Mouse (Mus musculus) naive thymus-derived CD4-positive, alpha-beta T cell, adult 2 months (primary cell): ENCODE results near the gene Ntpcr.

Experiments
- DNase-seq: peaks from one replicate; pipeline ENCODE4 v3.0.0-alpha.2; 2011; ENCODE audit warnings: low read depth

Ntpcr gene

DNA sequence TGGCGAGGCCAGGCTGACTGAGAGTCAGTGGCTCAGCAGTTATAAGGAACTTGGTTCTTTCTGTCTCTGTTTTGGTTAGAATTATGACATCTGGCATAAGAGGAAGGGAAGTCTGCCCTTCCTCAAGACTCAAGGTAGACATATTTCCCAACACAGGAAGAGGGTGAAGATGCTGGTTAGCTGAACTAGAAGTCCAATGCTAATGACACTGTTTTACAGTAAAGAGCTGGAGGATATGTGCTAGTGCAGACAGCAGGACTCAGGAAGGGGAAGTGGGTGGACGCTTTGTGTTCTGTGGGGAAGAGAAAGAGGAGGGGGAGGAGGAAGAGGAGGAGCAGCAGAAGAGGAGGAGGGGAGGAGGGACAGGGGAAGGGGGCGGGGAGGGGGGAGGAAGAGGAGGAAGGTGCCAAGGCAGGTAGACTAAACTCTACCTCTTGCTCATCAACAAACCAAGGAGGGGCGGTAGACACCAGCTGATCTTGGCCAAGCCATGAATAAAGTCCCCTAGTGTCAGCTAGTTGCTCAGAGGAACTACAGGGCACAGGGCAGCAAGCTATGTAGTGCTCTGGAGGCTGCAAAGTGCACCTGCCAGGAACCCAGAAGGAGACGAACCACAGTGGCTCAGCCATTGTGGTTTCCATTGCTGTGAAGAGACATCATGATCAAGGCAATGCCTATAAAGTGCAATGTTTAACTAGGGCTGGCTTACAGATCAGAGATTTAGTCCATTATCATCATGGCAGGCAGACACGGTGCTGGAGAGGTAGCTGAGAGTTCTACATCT, 4.5 kb upstream of the Ntpcr start:
- peak; percentile 64 for DNase-seq

GRCm38 (mm10) chr8:125726143-125726542, 3.6 kb upstream of the Ntpcr start:
- no peak for DNase-seq

GRCm38 (mm10) chr8:125726986-125727385, 2.8 kb upstream of the Ntpcr start:
- no peak for DNase-seq

- no peak for DNase-seq
Measured at GRCm38 (mm10) chr8:125727797-125728196, 2.0 kb upstream of the Ntpcr start.

- DNase-seq: peak; percentile 78
Measured at GRCm38 (mm10) chr8:125733964-125734956, 4.5 kb downstream of the Ntpcr start.

DNA sequence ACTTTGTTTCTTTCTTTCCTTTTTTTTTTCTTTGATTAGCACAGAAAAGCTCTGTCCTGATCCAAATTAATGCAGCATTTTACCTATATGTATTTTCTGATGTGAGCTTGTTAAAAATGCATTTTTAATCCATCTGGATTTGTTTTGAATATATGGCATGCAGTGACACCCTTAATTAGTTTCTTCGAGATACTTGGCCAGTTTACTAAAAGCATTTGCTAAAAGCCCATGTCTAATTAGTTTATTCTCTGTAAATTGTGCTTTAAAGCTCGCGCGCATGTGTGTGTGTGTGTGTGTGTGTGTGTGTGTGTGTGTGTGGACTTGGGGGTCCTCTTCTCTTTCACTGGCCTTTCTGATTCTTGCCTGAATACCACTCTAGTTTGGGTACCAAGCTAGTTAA, 9.2 kb downstream of the Ntpcr start:
- no peak for DNase-seq

- DNase-seq: no peak
Measured at GRCm38 (mm10) chr8:125740655-125741054, 10.9 kb downstream of the Ntpcr start.

GRCm38 (mm10) chr8:125741377-125741776, 11.6 kb downstream of the Ntpcr start:
- peak; percentile 44 for DNase-seq

- no peak for DNase-seq
Measured at GRCm38 (mm10) chr8:125741855-125742254, 12.1 kb downstream of the Ntpcr start.

- no peak for DNase-seq
Measured at GRCm38 (mm10) chr8:125742406-125742805, 12.6 kb downstream of the Ntpcr start.

DNA sequence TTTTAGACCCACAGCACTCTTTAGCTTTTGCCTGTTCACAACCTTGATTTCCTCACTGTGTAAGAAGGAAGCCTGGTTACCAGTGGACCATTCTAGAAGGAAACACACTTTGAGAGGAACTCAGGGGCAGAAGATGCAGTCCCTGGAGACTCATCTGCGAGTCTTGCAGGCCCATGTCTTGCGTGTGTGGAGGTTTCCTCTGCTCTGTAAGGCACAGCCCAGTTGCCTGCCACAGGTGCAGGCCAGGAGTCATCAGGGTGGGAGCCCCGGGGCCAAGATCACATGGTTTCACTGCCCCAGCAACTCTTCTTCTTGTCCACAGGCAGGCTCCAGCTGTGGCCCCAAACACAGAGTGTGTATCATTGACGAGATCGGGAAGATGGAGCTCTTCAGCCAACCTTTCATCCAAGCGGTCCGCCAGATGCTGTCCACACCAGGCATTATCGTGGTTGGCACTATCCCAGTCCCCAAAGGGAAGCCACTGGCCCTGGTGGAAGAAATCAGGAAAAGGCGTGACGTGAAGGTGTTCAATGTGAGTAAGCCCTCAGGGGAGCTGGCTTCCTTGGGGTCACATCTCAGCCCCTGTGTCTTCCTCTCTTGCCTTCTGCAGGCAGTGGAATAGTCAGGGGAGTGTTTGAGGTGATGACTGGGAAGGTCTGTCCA, 15.3 kb downstream of the Ntpcr start:
- DNase-seq: no peak

GRCm38 (mm10) chr8:125747390-125747789, 17.6 kb downstream of the Ntpcr start:
- DNase-seq: no peak

DNA sequence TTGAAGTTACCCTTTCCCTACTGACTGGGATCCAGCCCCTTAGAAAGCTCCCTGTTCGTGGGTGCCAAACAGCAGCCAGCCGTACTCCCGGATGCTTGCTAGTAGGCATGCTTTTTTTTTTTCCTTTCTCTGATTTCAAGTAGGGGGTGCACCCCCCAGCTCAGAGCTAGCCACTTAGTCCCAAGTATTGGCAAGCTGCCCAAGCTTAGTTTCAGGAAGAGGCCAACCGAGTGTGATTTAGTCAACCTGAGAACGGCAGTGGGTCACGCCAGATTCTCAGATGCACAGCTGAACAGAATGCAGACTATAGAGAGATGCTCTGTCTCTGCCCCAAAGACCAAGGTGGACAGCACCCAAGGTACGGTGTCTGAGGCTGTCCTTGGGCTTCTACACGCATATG, 21.1 kb downstream of the Ntpcr start:
- no peak for DNase-seq

DNA sequence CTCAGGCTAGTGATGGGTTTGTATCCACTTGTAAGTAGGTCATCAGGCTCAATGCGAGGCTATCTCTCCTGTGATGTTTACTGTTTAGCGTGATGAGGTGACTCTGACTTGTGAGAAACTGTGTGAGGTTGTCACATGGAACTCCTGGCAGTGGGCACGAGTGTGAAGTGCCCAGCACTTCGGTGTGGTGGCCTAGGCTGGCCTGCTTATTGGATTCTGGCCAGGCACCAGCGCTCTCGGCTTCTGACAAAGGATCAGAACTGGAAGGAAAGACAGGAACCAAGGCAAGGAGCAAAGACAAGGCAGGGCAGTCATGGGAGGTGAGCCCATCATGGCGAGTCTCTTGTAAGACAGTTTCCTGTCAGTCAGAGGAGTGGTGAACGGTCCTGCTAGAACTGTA, 26.1 kb downstream of the Ntpcr start:
- no peak for DNase-seq

- DNase-seq: no peak
Measured at GRCm38 (mm10) chr8:125756391-125757105, 26.8 kb downstream of the Ntpcr start.

DNA sequence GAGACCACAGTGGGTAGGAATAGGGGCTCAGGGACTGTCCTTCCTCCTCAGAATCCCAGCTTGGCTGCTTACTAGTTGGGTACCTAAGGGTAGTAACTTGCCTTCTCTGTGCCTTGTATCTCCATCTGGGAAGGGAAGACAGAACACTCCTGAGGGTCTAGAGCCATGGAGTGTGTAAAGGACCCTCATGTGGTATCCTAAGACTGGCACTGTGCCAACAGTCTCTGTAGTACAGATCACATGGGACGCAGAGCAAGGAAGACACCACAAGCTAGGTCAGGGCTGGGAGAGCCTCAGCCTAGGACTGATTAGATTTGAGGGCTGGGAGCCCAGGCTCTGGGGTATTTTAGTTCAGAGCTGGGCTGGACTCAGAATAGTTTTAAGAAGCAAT, 27.3 kb downstream of the Ntpcr start:
- DNase-seq: no peak

GRCm38 (mm10) chr8:125759022-125759421, 29.3 kb downstream of the Ntpcr start:
- peak; percentile 49 for DNase-seq

DNA sequence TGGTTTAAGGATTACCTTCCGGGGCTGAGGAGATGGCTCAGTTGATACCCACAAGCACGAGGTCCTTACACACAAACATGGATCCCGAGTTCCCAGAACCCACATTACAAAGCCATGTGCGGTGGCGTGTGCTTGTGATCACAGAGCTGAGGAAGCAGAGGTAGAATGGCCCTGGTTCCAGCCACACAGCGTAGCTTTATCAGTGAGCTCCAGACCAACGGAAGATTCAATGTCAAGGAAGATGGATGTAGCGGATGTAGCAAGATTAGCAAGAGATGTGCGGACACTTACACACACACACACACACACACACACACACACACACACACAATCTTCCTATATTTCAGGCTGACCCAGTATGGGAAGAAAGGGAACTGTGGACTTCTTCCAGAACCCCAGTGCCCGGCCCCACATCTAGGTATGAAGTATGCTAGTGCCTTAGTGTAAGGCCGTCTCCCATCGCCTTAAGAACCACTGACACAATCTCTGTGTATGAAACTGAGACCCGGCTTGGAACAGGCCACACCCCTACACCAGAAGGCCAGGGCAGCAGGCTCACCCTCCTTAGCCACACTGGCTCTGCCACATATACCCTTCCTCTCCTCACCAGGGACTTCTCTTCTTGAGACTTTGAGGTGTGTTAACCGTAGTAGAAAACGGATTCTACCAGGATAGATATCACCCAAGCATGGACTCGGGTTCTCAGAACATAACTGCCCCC, 33.5 kb downstream of the Ntpcr start:
- DNase-seq: no peak

GRCm38 (mm10) chr8:125768079-125768478, 38.3 kb downstream of the Ntpcr start:
- DNase-seq: no peak

DNA sequence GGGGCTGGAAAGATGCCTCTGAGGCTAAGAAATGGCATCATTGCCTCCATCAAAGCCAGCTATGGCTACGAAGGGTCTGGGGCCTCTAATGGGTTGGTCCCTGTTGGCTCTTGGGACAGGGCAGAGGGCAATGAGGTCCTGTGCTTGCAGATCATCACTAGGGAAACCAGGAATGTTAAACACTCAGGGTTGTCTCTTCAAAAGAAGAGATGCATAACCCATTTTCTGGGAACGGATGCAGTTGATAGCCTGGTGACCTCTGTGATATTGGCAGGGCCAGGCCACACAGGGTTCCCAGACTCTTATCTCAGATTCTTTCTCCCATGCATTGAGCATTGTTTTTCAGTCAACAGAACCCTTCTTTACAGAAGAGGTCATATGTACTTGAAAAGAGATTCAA, 42.5 kb downstream of the Ntpcr start:
- DNase-seq: no peak

DNA sequence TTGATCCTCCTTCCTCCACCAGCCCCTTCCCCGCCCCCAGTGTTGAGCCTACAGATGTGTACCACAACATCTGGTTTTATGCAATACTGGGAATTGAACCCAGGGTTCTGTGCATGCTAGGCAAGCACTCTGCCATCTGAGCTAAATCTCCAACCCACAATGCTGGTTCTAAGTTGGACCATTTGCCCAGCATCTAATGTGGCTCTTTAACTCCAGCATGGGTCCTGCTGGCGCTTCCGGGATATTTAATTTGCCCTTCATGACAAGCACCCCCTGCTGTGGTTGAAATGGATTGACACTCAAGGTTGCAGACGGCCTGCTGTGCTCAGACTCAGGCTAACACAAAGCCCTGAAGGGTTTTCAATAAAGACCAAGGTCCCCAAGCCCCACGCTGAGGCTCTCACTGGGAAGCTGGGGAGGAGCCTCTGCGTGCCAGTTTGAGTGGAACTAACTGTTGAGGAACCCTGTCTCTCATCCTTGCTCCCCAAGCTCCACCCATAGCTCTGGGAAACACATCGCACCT, 43.6 kb downstream of the Ntpcr start:
- no peak for DNase-seq
